Mouse (Mus musculus) liver (tissue): ENCODE measurements at regions not wholly inside any gene's neighbourhood (a gene's known extent, or its start where the extent isn't known, plus 50 kb on each side); places are given as distances from the start of the nearest gene placed in this dataset.
A peak's percentile ranks its signal among the peaks of the same experiment; 100 is the strongest.

Experiments
- DNase-seq: peaks from one replicate; pipeline ENCODE4 v3.0.0-alpha.2; 2020; ENCODE audit warnings: mixed read lengths

DNA sequence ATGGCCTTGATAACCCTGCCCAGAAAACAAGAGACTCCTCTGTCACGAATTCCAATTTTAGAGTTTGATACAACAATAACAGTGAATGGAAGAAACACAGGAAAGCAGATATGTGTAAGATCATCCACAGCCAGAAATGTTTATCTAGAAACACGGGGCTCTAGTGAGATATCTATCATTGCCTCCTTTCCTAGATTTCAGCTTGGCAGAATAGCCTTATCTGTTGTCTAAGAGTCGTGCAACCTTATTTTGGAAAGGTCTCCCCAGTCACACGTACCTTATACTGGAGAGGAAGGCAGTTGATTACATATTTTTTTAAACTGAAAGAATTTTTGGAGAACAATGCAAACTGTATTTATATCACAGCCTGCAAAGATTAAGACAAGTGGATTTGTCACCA is 61.6 kb downstream of the Gm10295 start:
- no peak for DNase-seq

GRCm38 (mm10) chr7:71289266-71289665 is 62.0 kb downstream of the Gm10295 start:
- no peak for DNase-seq

- DNase-seq = no peak
Observed at GRCm38 (mm10) chr7:71287441-71287840, 63.8 kb downstream of the Gm10295 start.

DNA sequence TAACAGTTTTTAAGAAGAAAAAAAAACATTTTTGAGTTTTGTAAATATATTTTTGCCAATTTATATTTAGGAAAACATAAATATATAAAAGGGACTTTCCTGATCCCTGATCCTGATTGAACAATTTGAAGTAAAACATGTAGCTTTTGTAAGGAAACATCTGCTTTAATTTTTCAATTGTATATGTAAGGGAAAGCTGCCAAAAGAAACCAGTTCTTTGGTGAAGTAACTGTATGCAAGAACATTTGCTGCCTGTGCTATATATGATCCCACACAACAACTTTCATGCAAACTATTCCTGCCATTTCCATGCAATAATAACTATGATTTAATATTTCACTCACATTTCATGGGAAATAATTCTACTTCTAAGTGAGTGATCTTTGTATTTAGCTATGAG is 67.0 kb downstream of the Gm10295 start:
- no peak for DNase-seq

GRCm38 (mm10) chr7:71283419-71283818 is 67.9 kb downstream of the Gm10295 start:
- DNase-seq = no peak

- DNase-seq = no peak
Observed at GRCm38 (mm10) chr7:71266101-71266500, 85.2 kb downstream of the Gm10295 start.

DNA sequence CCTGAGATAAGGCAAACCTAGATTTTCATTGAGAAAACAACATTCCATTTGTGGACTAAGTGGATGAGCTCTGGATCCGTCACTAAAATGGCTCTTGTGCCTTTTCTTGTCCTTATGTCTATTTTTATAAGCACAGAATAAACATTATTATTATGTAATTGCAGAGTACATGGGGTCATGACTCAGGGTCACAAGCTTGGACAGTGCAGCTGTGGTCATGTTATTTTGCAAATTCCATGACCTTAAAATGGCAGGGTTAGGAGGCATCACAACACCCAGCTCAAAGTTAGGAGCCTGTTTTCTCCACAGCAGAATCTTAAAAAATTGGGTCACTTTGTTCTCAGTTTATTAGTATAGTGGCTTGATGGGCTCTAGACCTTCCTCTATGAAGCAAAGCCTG is 87.2 kb downstream of the Gm10295 start:
- DNase-seq = no peak

DNA sequence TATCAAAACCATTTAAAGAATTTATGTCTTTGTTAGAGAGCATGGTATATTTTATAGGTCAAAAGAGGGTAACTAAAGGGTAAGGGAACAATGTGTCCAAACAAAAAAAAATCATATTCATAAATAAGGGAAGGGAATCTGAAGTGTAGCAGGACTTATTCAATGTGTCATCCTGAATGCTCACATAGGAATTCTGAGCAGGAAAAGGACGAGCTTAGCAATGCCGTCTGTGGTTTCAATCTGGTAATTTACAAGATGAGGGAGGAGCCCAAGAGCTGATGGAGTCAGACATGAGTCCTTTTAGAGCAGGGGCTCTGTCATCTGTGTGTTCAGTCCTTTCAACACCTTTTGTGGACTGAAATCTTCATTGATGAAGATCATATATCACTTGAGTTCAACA is 101.6 kb downstream of the Gm10295 start:
- DNase-seq = no peak

- DNase-seq = peak; percentile 4
Observed at GRCm38 (mm10) chr7:71249216-71249615, 102.1 kb downstream of the Gm10295 start.

DNA sequence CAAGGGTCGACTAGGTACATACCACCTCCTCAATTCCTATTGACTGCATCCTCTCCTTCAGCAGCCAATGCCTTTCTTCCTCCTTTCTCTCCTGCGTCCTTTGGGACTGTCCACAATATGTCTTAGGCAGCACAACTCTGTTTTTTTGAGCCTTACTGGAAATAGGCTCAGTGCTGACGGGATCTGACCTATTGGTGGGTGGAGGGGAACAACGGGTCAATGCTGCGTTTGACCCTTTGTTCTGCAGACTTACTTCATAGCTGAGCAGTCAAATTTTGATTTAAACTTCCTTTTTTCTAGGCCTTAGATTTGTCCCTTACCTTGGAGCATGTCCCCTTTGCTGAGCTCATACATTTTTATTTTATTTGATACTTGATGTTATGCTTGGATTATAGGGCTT is 103.4 kb downstream of the Gm10295 start:
- no peak for DNase-seq

GRCm38 (mm10) chr7:71242379-71242911 is 108.8 kb downstream of the Gm10295 start:
- no peak for DNase-seq

- no peak for DNase-seq
Observed at GRCm38 (mm10) chr7:71239207-71239606, 112.1 kb downstream of the Gm10295 start.

DNA sequence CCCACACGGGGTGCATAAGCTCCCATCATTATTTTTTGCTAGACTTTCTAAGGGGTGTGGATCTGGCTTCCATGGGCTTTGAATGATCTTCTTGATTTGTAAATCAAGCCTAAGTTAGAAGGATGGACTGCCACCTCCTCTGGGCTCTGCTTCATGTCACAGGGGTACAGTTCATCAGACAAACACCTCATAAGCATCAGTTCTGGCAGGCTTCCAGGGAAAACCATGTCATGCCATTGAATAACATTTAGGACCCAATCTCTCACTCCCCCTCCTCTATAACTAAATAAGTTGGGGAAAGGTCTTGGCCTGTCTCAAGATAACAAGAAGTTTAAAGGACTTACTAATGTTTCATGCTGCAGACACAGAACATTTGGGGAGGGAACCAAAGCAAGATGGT is 115.0 kb downstream of the Gm10295 start:
- no peak for DNase-seq

GRCm38 (mm10) chr7:71234176-71234769 is 117.0 kb downstream of the Gm10295 start:
- DNase-seq = no peak

DNA sequence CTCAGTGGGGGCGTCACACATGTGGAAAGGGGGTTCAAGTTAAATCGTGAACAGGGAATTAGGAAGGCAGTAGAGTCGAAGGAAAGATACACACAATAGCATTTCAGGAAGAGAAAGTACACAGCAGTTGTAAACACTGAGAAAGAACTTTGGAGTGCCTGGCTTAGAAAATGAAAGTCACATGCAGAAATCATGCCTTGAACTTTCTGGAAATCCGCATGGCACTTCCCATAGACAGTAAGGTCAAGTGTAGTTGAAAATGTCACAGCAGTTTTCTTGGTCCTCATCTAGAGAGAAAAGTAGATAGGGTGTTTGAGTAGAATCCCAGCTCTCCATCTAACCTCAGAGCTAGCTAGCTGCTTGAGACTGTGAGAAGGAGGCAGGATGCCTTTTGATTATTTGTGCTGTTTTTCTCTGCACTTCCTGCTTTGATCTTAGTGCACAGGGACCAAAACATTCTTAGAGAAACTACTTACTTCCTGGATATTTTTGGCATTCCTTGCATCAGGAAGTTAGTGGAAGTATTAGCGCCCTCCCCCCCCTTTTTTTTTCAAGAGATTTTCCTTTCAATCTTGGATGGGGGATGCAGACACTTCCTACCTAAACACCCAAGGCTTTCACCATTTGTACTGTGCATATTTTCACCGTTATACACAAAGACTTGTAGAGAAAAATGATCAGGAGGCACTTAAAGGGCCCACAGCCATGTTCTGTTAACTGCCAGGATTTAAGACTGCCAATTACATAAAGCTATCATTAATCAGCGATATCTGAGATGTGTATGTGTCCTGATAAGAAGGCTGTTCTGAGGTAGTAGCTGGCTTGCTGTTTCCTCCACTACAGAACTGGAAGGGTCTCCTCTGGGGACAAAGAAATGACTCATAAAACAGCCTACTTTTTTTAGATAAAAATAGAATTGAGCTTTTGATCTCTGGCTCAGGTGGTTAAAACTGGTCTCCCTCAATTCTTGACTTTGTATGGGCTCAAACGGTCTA is 118.2 kb downstream of the Gm10295 start:
- DNase-seq = no peak

DNA sequence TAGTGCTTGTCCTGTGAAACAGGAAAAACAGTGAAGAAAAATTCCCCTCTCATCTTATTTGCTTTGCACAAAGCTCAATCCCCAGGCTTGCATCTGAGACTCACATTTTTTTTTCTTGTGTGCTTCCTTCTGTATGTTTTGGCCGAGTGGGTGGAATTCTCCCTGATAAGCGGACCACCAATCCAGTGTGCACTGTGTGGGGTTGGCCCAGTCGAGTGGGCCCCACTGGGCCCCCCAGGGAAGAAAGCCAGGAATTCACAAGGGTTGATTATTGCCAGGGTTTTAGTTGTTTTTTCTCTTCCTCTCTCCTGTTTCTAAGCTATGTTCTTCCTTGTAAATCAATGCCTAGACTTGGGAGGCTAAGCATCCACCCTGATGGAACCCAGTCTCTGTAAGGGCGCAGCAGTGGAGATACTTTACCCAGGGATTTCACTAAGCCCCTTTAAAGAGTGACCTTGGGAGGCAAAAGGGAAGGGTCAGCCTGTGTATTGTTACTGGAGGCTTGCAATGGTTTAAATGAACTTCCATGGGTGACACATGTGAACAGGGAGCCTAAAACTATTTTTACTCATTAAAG is 120.3 kb downstream of the Gm10295 start:
- DNase-seq = peak; percentile 27

DNA sequence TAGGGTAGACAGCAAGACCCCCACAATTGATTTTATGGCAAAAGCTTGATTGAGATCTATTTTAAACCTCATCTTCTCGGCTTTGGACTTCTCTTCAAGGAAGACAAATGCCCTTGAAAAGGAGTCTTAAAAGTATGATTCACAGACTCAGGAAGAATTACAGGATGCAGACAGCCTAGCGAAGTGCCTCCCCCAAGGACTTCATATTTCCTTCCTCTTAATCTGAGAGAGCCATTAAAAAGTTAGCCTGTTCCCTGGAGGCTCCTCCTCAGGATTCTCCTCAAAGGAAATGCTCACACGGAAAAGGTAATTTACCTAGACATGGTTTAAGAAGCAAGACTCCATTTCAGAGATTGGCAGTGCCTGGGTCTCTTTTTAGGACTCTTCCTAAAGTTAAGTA is 122.1 kb downstream of the Gm10295 start:
- DNase-seq = no peak

GRCm38 (mm10) chr7:71224320-71224865 is 126.9 kb downstream of the Gm10295 start:
- no peak for DNase-seq

DNA sequence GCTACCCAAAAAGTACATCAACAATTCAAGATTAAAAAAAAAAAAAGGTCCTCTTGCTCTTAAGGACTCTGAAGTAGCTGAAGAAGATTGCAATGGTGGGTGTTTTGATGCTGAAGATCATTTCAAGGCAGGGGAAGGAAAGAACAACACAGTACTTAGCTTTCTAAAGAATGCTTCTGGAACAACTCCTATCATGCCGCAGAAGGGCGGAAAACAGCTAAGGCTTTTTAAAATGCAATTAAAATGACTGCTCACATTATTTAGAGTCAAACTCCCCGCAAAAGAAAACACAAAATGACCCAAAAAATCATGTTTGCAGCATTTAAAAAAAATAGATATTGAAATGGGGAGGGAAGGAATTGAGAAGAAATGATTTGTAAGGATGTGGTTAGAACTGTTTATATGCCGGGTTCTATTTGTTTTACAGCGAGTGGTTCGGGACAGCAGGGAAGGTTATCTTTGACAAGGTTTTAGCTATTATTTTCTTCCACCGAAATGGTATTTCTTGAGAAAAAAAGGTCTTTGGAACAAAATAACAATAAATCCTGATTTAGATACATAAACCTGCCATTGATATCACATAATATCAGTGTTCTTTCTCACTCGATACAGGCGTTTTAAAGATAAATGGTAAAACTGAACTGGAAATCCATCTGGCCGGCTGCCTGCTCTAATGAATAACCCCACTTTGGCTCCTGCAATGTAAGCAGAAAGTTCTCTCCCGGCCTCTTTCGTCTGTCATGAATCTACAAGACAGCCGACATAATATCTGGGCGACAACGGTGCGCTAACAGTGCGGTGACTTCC is 127.6 kb downstream of the Gm10295 start:
- peak; percentile 6 for DNase-seq

- no peak for DNase-seq
Observed at GRCm38 (mm10) chr7:71217344-71217743, 133.9 kb downstream of the Gm10295 start.

DNA sequence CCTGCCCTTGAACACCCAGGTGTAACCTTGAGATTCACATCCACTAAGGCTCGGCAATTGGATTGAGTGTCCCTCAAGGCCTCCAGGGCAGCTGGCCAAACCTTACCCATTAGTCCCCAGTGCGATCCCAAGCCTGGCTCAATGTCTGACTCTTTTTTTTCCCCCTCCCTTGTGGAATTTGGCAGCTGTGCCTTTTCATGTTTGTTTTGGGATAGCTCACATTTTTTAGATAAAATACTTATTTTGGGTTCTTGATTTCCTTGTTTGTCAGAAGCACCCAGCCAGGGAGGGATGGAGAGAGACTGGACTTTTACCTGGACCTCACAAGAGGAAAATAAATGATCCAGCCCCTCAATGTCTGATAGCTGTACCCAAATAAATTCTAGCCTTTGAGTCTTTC is 134.5 kb downstream of the Gm10295 start:
- DNase-seq = peak; percentile 7

DNA sequence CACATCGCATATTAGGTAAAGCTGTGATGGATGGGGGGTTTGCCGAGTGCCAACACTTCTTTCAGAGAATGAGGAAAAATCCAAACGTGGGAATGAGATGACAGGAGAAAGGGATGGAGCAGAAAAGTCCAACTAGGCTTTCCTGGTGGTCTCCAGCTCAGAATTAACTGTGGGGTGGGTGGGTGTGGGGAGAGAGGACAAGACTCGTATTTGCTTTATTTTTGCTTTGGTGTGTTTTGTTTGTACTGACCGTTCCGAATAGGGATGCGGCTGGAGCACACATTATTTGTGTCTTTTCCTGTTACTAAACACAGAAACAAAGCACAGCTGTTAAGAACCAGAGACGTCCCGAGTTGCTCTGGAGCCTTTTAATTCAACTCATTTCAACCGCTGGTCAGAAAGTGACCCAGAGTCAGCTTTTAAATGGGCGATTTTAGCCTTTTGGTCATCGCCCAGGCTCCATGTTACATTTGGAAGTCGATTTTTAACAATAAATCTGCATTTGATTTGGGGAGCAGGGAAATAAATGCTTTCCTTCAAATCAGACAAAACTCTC is 136.7 kb downstream of the Gm10295 start:
- no peak for DNase-seq
